Mouse (Mus musculus): Measurements from ENCODE around the gene Gsap. TPM values are rescaled to one million over a fixed set of nuclear protein-coding genes. Genes with fewer than 3 reads are reported as not detected.
"Not testable (repeated sequence)": the region's sequence is repeated elsewhere in the genome, so short reads cannot be mapped to it uniquely, and the experiment has no call there.

Gene Gsap
- total and polyA plus RNA-seq, 2 experiments = 13.3 to 45.5 TPM

DNA sequence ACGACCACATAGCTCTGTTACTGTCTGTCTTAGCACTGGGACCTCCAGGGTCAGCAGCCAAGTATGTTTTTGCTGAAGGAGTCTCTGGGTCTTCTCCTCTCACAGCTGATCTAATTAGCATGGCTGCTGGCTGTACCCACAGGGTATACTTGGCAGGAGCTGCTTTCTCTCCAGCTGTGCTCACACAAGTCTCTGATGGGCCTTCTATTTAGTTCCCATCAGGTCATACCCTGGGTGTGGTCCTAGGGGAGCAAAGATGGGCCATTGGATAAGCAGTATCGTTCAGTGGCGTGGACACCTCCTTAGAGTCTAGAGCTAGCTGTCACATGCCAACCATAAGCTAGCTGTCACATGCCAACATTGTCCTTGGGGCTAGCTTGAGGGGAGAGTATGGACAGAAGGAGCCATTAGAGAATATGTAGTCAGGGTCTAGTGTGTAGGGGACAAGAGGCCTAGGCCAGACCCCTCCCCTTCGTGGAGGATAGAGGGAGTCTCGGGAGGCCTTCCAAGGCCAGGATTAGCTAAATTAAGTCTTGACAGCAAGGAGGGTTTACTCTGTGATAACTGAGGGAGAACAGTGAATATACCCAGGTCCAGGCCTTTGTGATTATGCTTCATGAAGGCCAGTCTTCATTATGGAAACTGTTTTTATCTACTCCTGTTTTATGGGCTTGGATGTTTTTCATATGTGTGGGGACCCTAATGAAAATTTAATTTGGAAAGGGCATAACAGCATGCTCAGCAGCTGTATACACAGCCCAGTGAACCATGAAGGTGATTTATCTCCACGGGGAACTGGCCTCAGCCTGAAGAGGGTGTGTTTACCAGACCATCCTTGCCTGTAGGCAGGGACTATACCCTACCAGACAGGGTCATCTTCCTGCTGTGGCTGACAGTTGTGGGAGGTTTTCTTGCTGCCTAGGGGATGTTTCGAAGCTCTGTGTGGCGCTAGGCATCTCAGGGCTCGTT, 85.6 kb downstream of the Gsap start:
- no peak overlapping the region for H3K27ac ChIP-seq (replicated peaks; ENCODE audit: insufficient read depth, low read depth, low read length)
- no peaks in the 10 kb centered on the region; the same call in none of the 2 replicates for H3K4me1 ChIP-seq (ENCODE audit: control insufficient read depth, insufficient read depth, low read length)
- H3K4me3 ChIP-seq (ENCODE audit: insufficient read depth, low read depth, low read length) = no peak overlapping the region
- DNase-seq (ENCODE audit: extremely low read depth, low read depth, low spot score) = no peak
- peaks cover 15% of the 10 kb centered on the region for H3K36me3 ChIP-seq (ENCODE audit: control insufficient read depth, insufficient read depth, low read length)
- 81% methylated on average over 9 of the region's 9 CpGs for WGBS
- H3K27me3 ChIP-seq (ENCODE audit: control insufficient read depth, insufficient read depth, low read length) = no peaks in the 10 kb centered on the region
- no peak for TF ChIP-seq POLR2A (IDR thresholded peaks at IDR 0.05; ENCODE audit: extremely low read depth, insufficient read depth, low read length)
- no peak for TF ChIP-seq CTCF (IDR thresholded peaks at IDR 0.05; ENCODE audit: low read depth, low read length)
- no peak overlapping the region for H3K9ac ChIP-seq (ENCODE audit: low read depth, low read length)
- H3K79me2 ChIP-seq (ENCODE audit: control insufficient read depth, insufficient read depth, low read length) = no peaks in the 10 kb centered on the region

DNA sequence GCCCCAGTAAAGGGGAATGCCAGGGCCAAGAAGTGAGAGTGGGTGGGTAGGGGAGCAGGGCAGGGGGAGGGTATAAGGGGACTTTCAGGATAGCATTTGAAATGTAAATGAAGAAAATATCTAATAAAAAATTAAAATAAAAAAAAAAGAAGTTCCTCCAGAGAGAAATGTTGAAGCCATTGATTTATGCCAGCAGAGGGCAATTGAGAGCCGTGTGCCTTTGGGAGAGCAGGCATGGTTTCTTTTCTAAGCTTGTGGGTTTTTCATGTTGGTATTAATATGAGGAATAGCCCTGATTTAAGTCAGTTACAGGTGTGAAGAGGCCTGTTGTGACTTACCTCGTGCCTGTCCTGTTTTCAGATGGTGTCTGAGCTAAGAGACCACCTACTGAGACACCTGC, 91.6 kb downstream of the Gsap start:
- not testable (repeated sequence) for H3K4me1 ChIP-seq (ENCODE audit: control insufficient read depth, insufficient read depth, low read length); H3K27me3 ChIP-seq (ENCODE audit: control insufficient read depth, insufficient read depth, low read length); H3K79me2 ChIP-seq (ENCODE audit: control insufficient read depth, insufficient read depth, low read length); DNase-seq (ENCODE audit: extremely low read depth, low read depth, low spot score); H3K4me3 ChIP-seq (ENCODE audit: insufficient read depth, low read depth, low read length); H3K9ac ChIP-seq (ENCODE audit: low read depth, low read length); H3K27ac ChIP-seq (replicated peaks; ENCODE audit: insufficient read depth, low read depth, low read length)
- 78% methylated on average over 2 of the region's 2 CpGs for WGBS
- peaks cover 22% of the 10 kb centered on the region for H3K36me3 ChIP-seq (ENCODE audit: control insufficient read depth, insufficient read depth, low read length)

- no peak overlapping the region for H3K9ac ChIP-seq (ENCODE audit: low read depth, low read length)
- no peak for DNase-seq (ENCODE audit: extremely low read depth, low read depth, low spot score)
- no peaks in the 10 kb centered on the region for H3K79me2 ChIP-seq (ENCODE audit: control insufficient read depth, insufficient read depth, low read length)
- H3K4me1 ChIP-seq (ENCODE audit: control insufficient read depth, insufficient read depth, low read length) = no peaks in the 10 kb centered on the region
- TF ChIP-seq POLR2A (IDR thresholded peaks at IDR 0.05; ENCODE audit: extremely low read depth, insufficient read depth, low read length) = no peak
- no peak for TF ChIP-seq CTCF (IDR thresholded peaks at IDR 0.05; ENCODE audit: low read depth, low read length)
- H3K4me3 ChIP-seq (ENCODE audit: insufficient read depth, low read depth, low read length) = no peak overlapping the region
- no peak overlapping the region for H3K27ac ChIP-seq (replicated peaks; ENCODE audit: insufficient read depth, low read depth, low read length)
- H3K27me3 ChIP-seq (ENCODE audit: control insufficient read depth, insufficient read depth, low read length) = no peaks in the 10 kb centered on the region
- peaks cover 39% of the 10 kb centered on the region for H3K36me3 ChIP-seq (ENCODE audit: control insufficient read depth, insufficient read depth, low read length)
- 91% methylated on average over 12 of the region's 12 CpGs for WGBS
Observed at GRCm38 (mm10) chr5:21283356-21284062, 97.5 kb downstream of the Gsap start.

DNA sequence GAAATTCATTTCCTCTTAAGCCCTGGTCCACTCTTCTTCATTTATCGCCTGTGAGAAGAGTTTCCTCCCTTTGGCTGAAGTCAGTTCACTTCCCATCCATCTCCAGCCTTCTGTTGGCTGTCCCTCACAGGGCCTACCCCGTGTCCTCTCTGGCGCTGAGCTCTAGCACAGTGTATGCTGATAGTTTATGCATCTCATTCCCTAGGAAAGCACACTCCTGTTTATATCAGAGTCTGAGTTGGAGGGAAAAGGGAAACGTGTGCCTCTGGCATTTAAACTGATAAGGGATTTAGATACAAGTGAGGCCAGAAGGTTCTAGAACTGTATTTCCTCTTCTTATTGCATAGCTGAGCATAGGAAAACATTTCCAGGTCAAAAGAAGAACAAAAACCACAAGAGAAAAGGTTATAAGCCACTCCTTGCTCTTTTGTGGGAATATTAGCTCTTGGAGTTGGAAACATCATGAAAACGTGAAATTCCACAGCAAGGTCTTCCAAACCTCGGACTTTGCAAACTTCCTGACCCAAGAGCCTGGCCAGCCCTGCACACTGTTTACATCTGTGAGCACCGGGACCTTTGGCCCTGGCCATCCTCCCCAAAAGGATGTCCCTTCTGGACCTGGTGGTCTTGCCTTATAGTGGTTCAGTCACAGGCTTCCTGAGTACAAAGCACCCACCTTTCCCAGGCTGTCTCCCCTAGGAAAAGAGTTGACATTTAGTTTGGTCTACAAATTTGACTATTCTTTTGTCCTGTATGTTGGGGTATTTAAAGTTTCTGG, 102.8 kb downstream of the Gsap start:
- 70% methylated on average over 7 of the region's 7 CpGs for WGBS
- DNase-seq (ENCODE audit: extremely low read depth, low read depth, low spot score) = peak; percentile 12
- Histone ChIP-seq H3K9ac (ENCODE audit: low read depth, low read length) (no peak overlapping the region), H3K27me3 (ENCODE audit: control insufficient read depth, insufficient read depth, low read length) (no peaks in the 10 kb centered on the region), H3K27ac (replicated peaks; ENCODE audit: insufficient read depth, low read depth, low read length) (0 out of 2 replicates have a peak overlapping the region, but pooled peaks have one; percentile 34), H3K36me3 (ENCODE audit: control insufficient read depth, insufficient read depth, low read length) (peaks cover 39% of the 10 kb centered on the region), H3K4me1 (ENCODE audit: control insufficient read depth, insufficient read depth, low read length) (no peaks in the 10 kb centered on the region), H3K79me2 (ENCODE audit: control insufficient read depth, insufficient read depth, low read length) (no peaks in the 10 kb centered on the region), H3K4me3 (ENCODE audit: insufficient read depth, low read depth, low read length) (no peak overlapping the region)
- TF ChIP-seq POLR2A (IDR thresholded peaks at IDR 0.05; ENCODE audit: extremely low read depth, insufficient read depth, low read length) = no peak
- no peak for TF ChIP-seq CTCF (IDR thresholded peaks at IDR 0.05; ENCODE audit: low read depth, low read length)

- H3K9ac ChIP-seq (ENCODE audit: low read depth, low read length) = no peak overlapping the region
- TF ChIP-seq CTCF (IDR thresholded peaks at IDR 0.05; ENCODE audit: low read depth, low read length) (no peak), POLR2A (IDR thresholded peaks at IDR 0.05; ENCODE audit: extremely low read depth, insufficient read depth, low read length) (no peak)
- 85% methylated on average over 8 of the region's 8 CpGs for WGBS
- no peak for DNase-seq (ENCODE audit: extremely low read depth, low read depth, low spot score)
- peaks cover 41% of the 10 kb centered on the region for H3K36me3 ChIP-seq (ENCODE audit: control insufficient read depth, insufficient read depth, low read length)
- H3K79me2 ChIP-seq (ENCODE audit: control insufficient read depth, insufficient read depth, low read length) = no peaks in the 10 kb centered on the region
- no peak overlapping the region for H3K27ac ChIP-seq (replicated peaks; ENCODE audit: insufficient read depth, low read depth, low read length)
- no peak overlapping the region for H3K4me3 ChIP-seq (ENCODE audit: insufficient read depth, low read depth, low read length)
- H3K4me1 ChIP-seq (ENCODE audit: control insufficient read depth, insufficient read depth, low read length) = no peaks in the 10 kb centered on the region
- H3K27me3 ChIP-seq (ENCODE audit: control insufficient read depth, insufficient read depth, low read length) = no peaks in the 10 kb centered on the region
Observed at GRCm38 (mm10) chr5:21290594-21290993, 104.5 kb downstream of the Gsap start.

Measured in liver, adult 2 months (tissue).